Mouse (Mus musculus): ENCODE measurements around the gene Ccn6. TPM values are rescaled to one million over a fixed set of nuclear protein-coding genes. Genes with fewer than 3 reads are reported as not detected.

The Ccn6 gene
- total RNA-seq, 2 experiments from 2014 or later = not detected

Other genes with a start within 250 kb of the Ccn6 start
- gene Lama4, start 198.3 kb downstream of the Ccn6 start, total RNA-seq (2021) = 10 to 100 TPM; 72.6 to 81.7 TPM
- gene Fam229b, start 29.9 kb downstream of the Ccn6 start, total RNA-seq (2021) = 1 to 10 TPM; 4.4 to 5.0 TPM
- gene Tube1, start 29.8 kb downstream of the Ccn6 start, total RNA-seq (2021) = 1 to 10 TPM in 1 of 2 experiments, under 1 TPM in 1; 0.91 to 1.2 TPM
- 10 to 100 TPM; 29.1 to 42.5 TPM for gene Fyn, start 205.1 kb upstream of the Ccn6 start, total RNA-seq (2021)